Mouse (Mus musculus): Measurements from ENCODE around the gene Agpat3. TPM values are rescaled to one million over a fixed set of nuclear protein-coding genes. Genes with fewer than 3 reads are reported as not detected.

Gene Agpat3
- 11.0 and 14.5 TPM in 2 replicates for polyA plus RNA-seq (2012; rRNA removed)
- 21.0 and 21.3 TPM in 2 replicates for polyA plus RNA-seq (2014; fragmentation: Nextera tagmentation; extraction: Ambion mirVana)

DNA sequence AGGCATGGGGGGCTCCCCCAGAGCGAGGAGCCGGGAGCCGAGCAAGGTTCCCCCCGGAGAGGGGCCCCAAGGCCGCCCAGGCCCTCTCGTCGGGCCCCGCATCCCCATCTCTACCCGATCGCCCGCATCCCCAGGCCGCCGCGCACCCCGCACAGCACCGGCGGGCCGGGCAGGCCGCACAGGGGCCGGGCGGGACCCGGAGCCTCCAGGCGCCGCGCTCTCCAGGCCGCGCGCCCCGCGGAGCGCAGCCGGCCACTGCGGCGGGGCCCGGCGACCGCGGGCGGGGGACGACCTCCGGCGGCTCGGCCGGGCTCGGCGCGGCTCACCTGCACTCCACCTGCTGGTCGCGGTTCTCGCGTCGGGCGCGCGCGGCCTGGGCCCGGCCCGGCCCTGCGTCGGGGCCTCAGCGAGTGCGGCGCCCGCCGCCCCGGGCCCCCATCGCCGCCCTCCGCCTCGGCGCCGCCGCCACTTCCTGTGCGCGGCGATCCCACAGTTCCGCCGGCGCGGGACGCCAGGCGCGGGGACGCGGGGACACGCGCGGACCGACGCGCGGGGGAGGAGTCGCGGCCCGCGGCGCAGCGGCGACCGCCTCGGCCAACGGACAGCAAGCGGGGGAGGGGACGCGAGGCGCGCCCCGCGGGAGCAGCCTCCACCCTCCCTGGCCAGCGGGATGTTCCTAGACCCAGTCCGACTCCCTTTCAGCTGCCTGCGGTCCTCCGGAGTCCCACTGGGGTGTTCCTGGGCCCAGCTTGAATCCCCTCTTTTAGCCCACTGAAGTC, at the start of gene Agpat3:
Gene Agpat3, minus strand, starts transcription at position 603 of the 779 bp plus-strand sequence.
- no peak for TF ChIP-seq EP300 (IDR thresholded peaks at IDR 0.05; ENCODE audit: low read depth)
- TF ChIP-seq CTCF (IDR thresholded peaks at IDR 0.05; ENCODE audit: low read depth): no peak
- WGBS (ENCODE audit: insufficient replicate concordance): under 1% methylated on average over 83 of the region's 113 CpGs
- peaks cover 46% of the 10 kb centered on the region for H3K27me3 ChIP-seq (ENCODE audit: control insufficient read depth, insufficient read depth, low read length)
- peaks cover 0 to 10% of the 10 kb centered on the region in 2 experiments; a peak in 1 of 4 replicates for H3K4me1 ChIP-seq (replicated peaks; ENCODE audit: control insufficient read depth in 2 of 2, insufficient read depth in 2 of 2, low read length in 1 of 2)
- no peak within 1 kb of the TSS for H3K27ac ChIP-seq
- ATAC-seq (ENCODE audit: insufficient read depth): peak; percentile 63
- H3K9me3 ChIP-seq (ENCODE audit: control insufficient read depth, low read length): no peaks in the 10 kb centered on the region
- no peaks in the 10 kb centered on the region for H3K36me3 ChIP-seq (replicated peaks; ENCODE audit: control insufficient read depth, insufficient read depth, low read depth)
- DNase-seq (ENCODE audit: low read depth in 3 of 3, low spot score in 3 of 3): no peak
- H3K4me3 ChIP-seq (ENCODE audit: insufficient read depth in 1 of 2, low read depth in 2 of 2, low read length in 2 of 2): peak within 1 kb of the TSS; percentile 58 to 70
- H3K9ac ChIP-seq (replicated peaks): peak within 1 kb of the TSS; percentile 56
- peak within 1 kb of the TSS; percentile 69 for H3K4me2 ChIP-seq (ENCODE audit: low read depth)

GRCm38 (mm10) chr10:78401127-78401526, 48.8 kb upstream of the Agpat3 start:
- TF ChIP-seq EP300 (IDR thresholded peaks at IDR 0.05; ENCODE audit: low read depth) (no peak), CTCF (IDR thresholded peaks at IDR 0.05; ENCODE audit: low read depth) (no peak)
- no peak for ATAC-seq (ENCODE audit: insufficient read depth)
- WGBS (ENCODE audit: insufficient replicate concordance): 86% methylated on average over 2 of the region's 2 CpGs

DNA sequence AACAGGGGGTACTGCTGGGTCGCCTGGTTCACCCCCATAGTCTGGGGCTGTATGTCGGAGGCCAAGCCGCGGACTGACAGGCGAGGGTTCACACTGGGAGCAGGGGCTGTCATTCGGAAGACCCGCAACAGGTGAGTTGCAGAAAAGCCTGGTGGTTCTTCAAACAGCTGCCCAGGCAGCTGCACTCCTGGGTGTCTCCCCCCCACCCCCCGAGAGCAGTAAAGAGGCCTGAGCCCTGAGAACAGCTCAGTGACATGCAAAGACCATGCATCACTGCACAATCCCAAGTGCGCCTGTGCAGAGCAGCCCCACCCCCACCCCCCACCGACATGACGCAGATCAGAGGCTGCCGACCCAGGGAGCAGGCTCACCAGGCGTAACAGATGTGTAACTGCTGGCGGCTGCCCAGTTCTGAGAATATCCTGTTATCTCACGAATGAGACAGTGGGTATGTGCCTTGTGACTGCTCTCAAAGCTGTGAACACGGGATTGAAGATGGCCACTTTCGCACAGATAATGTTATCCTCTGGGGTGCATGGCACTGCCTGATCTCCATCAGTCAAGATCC, 46.9 kb upstream of the Agpat3 start:
- peaks cover 2 to 23% of the 10 kb centered on the region in 2 experiments; a peak in 2 of 4 replicates for H3K4me1 ChIP-seq (replicated peaks; ENCODE audit: control insufficient read depth in 2 of 2, insufficient read depth in 2 of 2, low read length in 1 of 2)
- ATAC-seq (ENCODE audit: insufficient read depth): peak; percentile 83
- H3K36me3 ChIP-seq (replicated peaks; ENCODE audit: control insufficient read depth, insufficient read depth, low read depth): peaks cover 40% of the 10 kb centered on the region
- WGBS (ENCODE audit: insufficient replicate concordance): 40% methylated on average over 17 of the region's 17 CpGs
- H3K9ac ChIP-seq (replicated peaks): no peak overlapping the region
- no peaks in the 10 kb centered on the region; the same call in 1 of the 2 replicates for H3K27me3 ChIP-seq (ENCODE audit: control insufficient read depth, insufficient read depth, low read length)
- H3K9me3 ChIP-seq (ENCODE audit: control insufficient read depth, low read length): no peaks in the 10 kb centered on the region
- H3K4me2 ChIP-seq (ENCODE audit: low read depth): no peak overlapping the region
- H3K4me3 ChIP-seq (ENCODE audit: insufficient read depth in 1 of 2, low read depth in 2 of 2, low read length in 2 of 2): no peak overlapping the region
- H3K27ac ChIP-seq: no peak overlapping the region
- TF ChIP-seq EP300 (IDR thresholded peaks at IDR 0.05; ENCODE audit: low read depth): peak; percentile 62
- TF ChIP-seq CTCF (IDR thresholded peaks at IDR 0.05; ENCODE audit: low read depth): no peak
- DNase-seq (ENCODE audit: low read depth in 3 of 3, low spot score in 3 of 3): peak; percentile 43 to 62 (median 50)

More at GRCm38 (mm10) chr10:78401127-78401526, 48.8 kb upstream of the Agpat3 start:
- Histone ChIP-seq H3K9me3 (ENCODE audit: control insufficient read depth, low read length) (no peaks in the 10 kb centered on the region), H3K4me3 (ENCODE audit: insufficient read depth in 1 of 2, low read depth in 2 of 2, low read length in 2 of 2) (no peak overlapping the region), H3K27ac (no peak overlapping the region), H3K27me3 (ENCODE audit: control insufficient read depth, insufficient read depth, low read length) (no peaks in the 10 kb centered on the region; the same call in 1 of the 2 replicates), H3K36me3 (replicated peaks; ENCODE audit: control insufficient read depth, insufficient read depth, low read depth) (peaks cover 57% of the 10 kb centered on the region), H3K4me2 (ENCODE audit: low read depth) (no peak overlapping the region), H3K9ac (replicated peaks) (no peak overlapping the region), H3K4me1 (replicated peaks; ENCODE audit: control insufficient read depth in 2 of 2, insufficient read depth in 2 of 2, low read length in 1 of 2) (peaks cover 2 to 23% of the 10 kb centered on the region in 2 experiments; a peak in 2 of 4 replicates)
- no peak for DNase-seq (ENCODE audit: low read depth in 3 of 3, low spot score in 3 of 3)

DNA sequence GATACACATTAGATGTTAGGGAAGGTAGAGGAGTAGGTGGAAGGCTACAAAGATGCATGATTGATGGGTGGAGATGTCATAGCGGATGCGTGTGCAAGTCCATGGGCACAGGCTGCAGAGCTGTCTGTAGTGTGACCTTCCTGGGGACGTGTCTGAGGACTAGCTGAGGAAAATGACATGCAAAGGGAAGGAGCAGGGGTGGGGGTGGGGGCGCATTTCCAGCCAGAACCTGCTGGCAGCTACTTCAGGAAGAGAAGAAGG, 44.3 kb upstream of the Agpat3 start:
- Histone ChIP-seq H3K36me3 (replicated peaks; ENCODE audit: control insufficient read depth, insufficient read depth, low read depth) (peaks cover 16% of the 10 kb centered on the region), H3K9me3 (ENCODE audit: control insufficient read depth, low read length) (no peaks in the 10 kb centered on the region), H3K27me3 (ENCODE audit: control insufficient read depth, insufficient read depth, low read length) (peaks cover 5% of the 10 kb centered on the region), H3K4me1 (replicated peaks; ENCODE audit: control insufficient read depth in 2 of 2, insufficient read depth in 2 of 2, low read length in 1 of 2) (peaks cover 2 to 25% of the 10 kb centered on the region in 2 experiments; a peak in 2 of 4 replicates), H3K9ac (replicated peaks) (no peak overlapping the region), H3K4me2 (ENCODE audit: low read depth) (no peak overlapping the region), H3K4me3 (ENCODE audit: insufficient read depth in 1 of 2, low read depth in 2 of 2, low read length in 2 of 2) (no peak overlapping the region), H3K27ac (no peak overlapping the region)
- no peak for TF ChIP-seq CTCF (IDR thresholded peaks at IDR 0.05; ENCODE audit: low read depth)
- no peak for TF ChIP-seq EP300 (IDR thresholded peaks at IDR 0.05; ENCODE audit: low read depth)
- ATAC-seq (ENCODE audit: insufficient read depth) (no peak), DNase-seq (ENCODE audit: low read depth in 3 of 3, low spot score in 3 of 3) (no peak)
- WGBS (ENCODE audit: insufficient replicate concordance): 42% methylated on average over 4 of the region's 4 CpGs
